Mouse (Mus musculus) megakaryocyte, embryonic 14.5 days (primary cell): ENCODE measurements around the gene Coasy.

Experiments used
- FLI1 ChIP-seq: IDR thresholded peaks from 2 replicates; pipeline ENCODE4 v1.6.1; 2012; ENCODE audit warnings: low read length, inconsistent platforms, mixed read lengths
- GATA1 ChIP-seq: IDR thresholded peaks from 3 replicates; pipeline ENCODE4 v1.6.1; 2012; ENCODE audit warnings: mixed read lengths, low read length, inconsistent platforms, borderline replicate concordance

DNA sequence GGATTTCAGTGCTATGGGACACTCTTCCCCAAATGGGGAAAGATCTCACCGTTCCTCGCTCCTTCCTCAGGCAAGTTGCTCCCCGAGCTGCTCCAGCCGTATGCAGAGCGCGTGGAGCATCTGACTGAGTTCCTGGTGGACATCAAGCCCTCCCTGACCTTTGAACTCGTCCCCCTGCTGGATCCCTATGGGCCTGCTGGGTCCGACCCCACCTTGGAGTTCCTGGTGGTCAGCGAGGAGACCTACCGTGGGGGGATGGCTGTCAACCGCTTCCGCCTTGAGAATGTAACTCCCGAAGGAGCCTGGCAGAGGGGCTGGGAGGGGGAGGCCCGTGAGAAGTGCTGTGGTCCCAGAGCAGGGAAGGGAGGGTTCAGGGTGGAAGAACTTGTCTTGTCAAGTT is 1.9 kb downstream of the Coasy start:
- TF ChIP-seq GATA1 (no peak), FLI1 (no peak)
